Comparison of ENCODE assay signal across 13 mouse cellular contexts in the genomic region with DNA sequence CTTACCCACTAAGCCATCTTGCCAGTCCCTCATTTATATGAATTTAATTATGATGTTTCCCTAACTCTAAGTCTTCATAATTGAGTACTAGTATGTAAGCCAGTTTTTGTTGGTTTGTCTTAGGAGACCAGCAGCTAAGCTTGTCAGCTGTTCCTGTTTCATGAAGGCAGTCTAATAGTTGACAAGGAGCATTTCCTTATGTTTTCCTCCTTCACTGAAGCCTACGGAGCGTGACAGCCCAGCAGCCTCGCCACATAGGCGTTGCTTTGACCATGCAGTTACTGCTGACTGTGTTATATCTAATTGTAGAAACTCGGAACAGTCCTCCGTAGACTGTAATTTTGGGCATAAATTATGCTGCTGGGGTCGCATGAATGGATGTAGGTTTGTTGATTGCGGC.
"Had no signal": no experiment of that assay in that cellular context is flagged by ENCODE, and none has a peak within 500 bp of the region (broad histone marks: within the 10 kb centered on the region; RNA-seq: fewer than 3 reads in every experiment).

No protein-coding gene starts in this region.

- H3K4me2 ChIP-seq: hindbrain, embryonic 14.5 days; intestine, embryonic 15.5 days; liver, embryonic 11.5 days; liver, embryonic 15.5 days; midbrain, embryonic 13.5 days; neural tube, embryonic 12.5 days had no signal

- H3K36me3 ChIP-seq: intestine, embryonic 15.5 days; limb, embryonic 10.5 days; liver, embryonic 15.5 days; midbrain, embryonic 13.5 days; neural tube, embryonic 12.5 days had no signal

- H3K4me1 ChIP-seq: intestine, embryonic 15.5 days; liver, embryonic 15.5 days; megakaryocyte, embryonic 14.5 days; neural tube, embryonic 12.5 days had no signal

- H3K27me3 ChIP-seq: intestine, embryonic 15.5 days; liver, embryonic 15.5 days; megakaryocyte, embryonic 14.5 days; midbrain, embryonic 13.5 days; neural tube, embryonic 12.5 days had no signal

- H3K9ac ChIP-seq: hindbrain, embryonic 14.5 days; intestine, embryonic 15.5 days; liver, embryonic 15.5 days; midbrain, embryonic 13.5 days; neural tube, embryonic 12.5 days had no signal

- H3K27ac ChIP-seq: hindbrain, embryonic 14.5 days; intestine, embryonic 15.5 days; left cerebral cortex, adult 2 months; limb, embryonic 10.5 days; liver, embryonic 15.5 days; macrophage; midbrain, embryonic 13.5 days; neural tube, embryonic 12.5 days had no signal

- H3K4me3 ChIP-seq: intestine, embryonic 15.5 days; left cerebral cortex, adult 2 months; limb, embryonic 10.5 days; liver, embryonic 15.5 days; megakaryocyte, embryonic 14.5 days; midbrain, embryonic 13.5 days; neural tube, embryonic 12.5 days had no signal

- ATAC-seq: intestine, embryonic 15.5 days had no signal

- H3K9me3 ChIP-seq: intestine, embryonic 15.5 days; limb, embryonic 10.5 days; liver, embryonic 15.5 days; midbrain, embryonic 13.5 days; neural tube, embryonic 12.5 days had no signal

- DNase-seq: kidney, adult 2 months; lung, adult 2 months; thymus, postnatal 36 days had no signal
